Mouse (Mus musculus) granulocyte monocyte progenitor cell, adult 5-6 weeks (primary cell): ENCODE data around the gene Spaar. TPM values are rescaled to one million over a fixed set of nuclear protein-coding genes. Genes with fewer than 3 reads are reported as not detected.
A peak's percentile ranks its signal among the peaks of the same experiment; 100 is the strongest.

Experiments used
- ATAC-seq: replicated peaks from 2 replicates; pipeline ENCODE4 v1.8.0; 2016; ENCODE audit warnings: mild to moderate bottlenecking, moderate TSS enrichment, inconsistent platforms; ENCODE audit not compliant: poor library complexity, severe bottlenecking
- total RNA-seq, 2 experiments: library from RNA; stranded (forward) in 1 of 2; stranded (reverse) in 1 of 2; fragments of 200-712, 200-1000 nt in 1 of 2; fragments of >200 nt in 1 of 2; fragmentation: Nextera tagmentation in 1 of 2; gene quantifications; 2 replicates each; pipeline ENCODE4 v1.2.3; 2014 to 2017

The Spaar gene
- not detected in 2 replicates for total RNA-seq (2014; fragmentation: Nextera tagmentation)
- total RNA-seq (2017), result not detected in 2 replicates

DNA sequence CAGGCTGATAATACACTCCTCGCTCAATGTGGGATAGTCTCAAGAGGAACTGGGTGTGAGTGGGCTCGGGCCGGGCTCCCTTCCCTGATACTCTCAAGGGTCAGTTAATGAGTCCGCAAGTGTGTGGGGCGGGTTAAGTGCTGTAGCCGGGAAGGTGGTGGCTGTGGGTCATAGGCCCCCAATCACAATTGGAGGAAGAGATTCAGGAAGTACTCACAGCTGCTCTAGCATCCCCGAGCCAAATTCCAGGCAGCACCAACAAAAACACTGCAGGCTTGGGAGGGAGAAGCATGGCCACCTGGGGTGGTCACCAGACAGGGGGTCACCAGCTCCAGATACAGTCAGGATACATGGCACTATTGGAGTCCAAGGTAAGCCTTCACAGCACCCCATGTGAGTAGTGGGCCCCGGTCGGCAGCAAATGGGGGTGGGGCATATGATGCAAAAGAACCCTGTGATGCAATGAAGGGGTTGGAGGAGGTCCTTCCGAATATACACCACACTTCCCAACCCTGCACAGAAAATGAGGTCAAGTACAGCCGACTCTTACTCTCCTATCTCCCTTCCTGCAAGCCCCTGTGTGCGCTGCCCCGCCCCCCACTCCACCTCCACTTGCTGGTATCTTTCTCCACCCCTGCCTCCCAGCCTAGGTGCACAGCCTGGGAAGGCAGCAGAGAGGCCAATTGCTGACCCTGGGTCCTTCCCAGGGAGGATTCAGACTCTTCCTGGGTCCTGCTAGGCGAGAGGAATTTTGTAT is at the start of gene Spaar:
TSS of gene Spaar (plus strand) at position 241 of the 757 bp plus-strand sequence.
- no peak; the same call in 1 of the 2 replicates for ATAC-seq

DNA sequence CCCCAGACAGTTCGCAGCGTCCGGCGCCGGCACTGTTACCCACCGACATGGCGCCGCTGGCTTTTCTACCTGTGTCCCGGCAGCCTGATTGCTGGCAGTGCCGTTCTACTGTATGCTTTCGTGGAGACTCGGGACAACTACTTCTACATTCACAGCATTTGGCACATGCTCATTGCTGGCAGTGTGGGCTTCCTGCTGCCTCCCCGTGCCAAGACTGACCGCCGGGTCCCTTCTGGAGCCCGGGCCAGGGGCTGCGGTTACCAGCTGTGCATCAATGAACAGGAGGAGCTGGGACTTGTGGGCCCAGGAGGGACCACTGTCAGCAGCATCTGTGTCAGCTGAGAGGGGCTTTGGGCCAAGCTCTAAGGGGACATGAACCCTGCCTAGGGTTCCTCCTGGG is 39.8 kb upstream of the Spaar start:
- no peak for ATAC-seq

GRCm38 (mm10) chr4:43691026-43691425 is 38.8 kb upstream of the Spaar start:
- no peak for ATAC-seq

DNA sequence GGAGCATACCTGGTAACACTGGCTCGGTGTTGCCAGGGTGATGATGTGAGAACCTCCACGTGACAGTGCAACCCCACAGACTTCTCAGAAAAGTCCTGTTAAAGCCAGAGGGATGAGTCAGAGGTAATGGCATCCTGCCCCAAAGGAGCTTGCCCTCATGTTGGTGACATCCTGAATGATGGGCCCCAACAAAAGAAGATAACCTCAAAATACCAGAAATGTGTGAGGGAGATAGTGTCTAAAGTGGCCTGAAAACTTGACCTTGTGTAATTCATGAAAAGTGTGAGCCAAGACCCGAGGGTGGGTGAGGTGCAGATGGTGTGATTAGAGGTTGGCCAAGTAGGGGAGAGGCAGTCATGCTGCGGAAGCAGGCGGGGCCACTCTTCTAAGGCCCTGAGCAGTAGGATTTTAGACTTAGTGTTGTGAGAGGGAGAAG is 36.0 kb upstream of the Spaar start:
- ATAC-seq, result peak; percentile 88

- peak; percentile 28 for ATAC-seq
These were observed 35.2 kb upstream of the Spaar start for GRCm38 (mm10) chr4:43694439-43695248.

GRCm38 (mm10) chr4:43695249-43695671 is 34.6 kb upstream of the Spaar start:
- ATAC-seq, result no peak

GRCm38 (mm10) chr4:43696561-43696960 is 33.3 kb upstream of the Spaar start:
- no peak for ATAC-seq

GRCm38 (mm10) chr4:43700707-43701106 is 29.1 kb upstream of the Spaar start, which contains the start of gene Olfr70:
Gene Olfr70, minus strand, starts transcription at chr4:43700807.
- no peak for ATAC-seq

- no peak for ATAC-seq
These were observed 26.4 kb upstream of the Spaar start for GRCm38 (mm10) chr4:43703439-43703838.

DNA sequence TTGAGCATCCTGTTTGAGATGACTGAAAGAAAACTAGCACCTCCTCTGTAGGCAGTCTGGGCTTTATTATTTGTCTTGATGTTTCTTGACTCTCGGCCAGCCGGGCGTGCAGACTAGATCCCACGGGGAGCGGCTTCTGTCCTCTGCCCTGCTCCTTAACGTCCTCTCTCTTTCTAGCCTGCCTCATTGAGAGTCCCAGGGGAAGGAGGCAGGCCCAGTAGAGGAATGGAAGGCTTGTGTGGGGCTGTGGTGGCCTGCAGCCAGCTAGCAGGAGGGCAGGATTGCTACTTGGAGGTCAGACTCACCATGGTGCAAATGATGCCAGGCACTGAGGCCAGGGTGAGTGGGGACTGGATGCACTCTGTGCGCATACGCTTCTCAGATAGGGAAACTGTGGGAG is 26.0 kb upstream of the Spaar start:
- ATAC-seq, result no peak

GRCm38 (mm10) chr4:43705991-43706390 is 23.8 kb upstream of the Spaar start:
- ATAC-seq, result no peak

DNA sequence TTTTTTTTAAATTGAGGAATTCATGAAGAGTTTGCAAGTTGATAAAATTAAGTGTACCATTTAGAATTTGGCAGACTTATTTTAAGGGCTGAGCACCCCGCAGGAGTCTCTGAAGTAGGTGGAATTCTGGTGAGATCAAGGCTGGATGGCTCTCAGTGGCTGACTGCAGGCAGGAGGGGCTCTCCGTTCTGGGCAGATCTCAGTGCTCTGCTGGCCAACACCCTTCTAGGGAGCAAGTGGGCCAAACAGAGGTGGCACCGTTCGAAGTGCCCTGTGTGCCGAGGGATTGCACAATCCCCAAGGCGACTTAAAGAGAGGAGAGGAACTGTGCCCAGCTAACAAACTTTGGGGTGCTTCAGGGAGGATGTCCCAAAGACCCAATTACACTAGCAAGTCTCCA is 20.0 kb upstream of the Spaar start, which contains the start of gene Olfr71:
TSS of gene Olfr71 (minus strand) at position 387 of the 400 bp plus-strand sequence.
- ATAC-seq, result peak; percentile 74

DNA sequence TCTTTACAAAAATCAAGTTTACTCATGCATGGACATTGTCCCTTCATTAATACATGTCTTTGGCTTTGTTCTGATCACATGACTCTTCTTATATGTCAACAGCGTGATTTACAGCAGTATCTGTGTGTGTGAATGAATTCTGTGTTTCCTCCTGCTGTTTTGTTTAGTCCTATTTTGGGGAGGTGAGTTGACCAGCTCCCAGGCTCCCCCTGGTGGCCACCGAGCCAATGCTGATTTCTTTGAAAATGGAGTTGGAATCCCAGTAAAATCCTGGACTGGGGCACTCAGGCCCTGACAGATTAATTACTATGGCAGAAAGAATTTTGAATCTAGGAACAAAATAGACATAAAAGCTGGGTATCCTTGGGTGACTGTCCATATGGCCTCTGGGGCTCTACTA is 18.0 kb upstream of the Spaar start:
- ATAC-seq, result peak; percentile 67

DNA sequence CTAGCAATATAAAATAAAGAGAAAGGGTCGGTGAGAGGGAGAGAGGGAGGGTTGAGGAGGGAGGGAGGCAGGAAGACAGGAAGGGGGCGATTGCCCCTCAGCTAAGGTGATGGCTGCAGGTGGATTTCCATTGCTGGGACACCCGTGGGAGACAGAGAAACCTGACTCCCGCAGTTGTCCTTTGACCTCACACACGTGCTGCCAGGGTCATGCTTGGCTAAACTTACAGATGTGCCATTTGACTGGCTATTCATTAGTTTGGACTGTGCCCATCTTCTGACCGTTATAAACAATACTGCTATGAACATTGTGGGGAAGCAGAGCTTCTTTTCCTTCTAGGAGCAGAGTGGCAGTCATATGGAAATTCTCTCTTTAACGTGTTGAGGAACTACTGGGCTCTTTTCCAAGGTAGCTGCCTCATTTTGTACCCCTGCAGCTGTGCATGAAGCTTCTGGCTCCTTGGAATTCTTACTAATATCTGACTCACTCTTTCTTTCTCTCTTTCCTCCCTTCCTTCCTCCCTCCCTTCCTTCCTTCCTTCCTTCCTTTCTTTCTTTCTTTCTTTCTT is 16.1 kb upstream of the Spaar start:
- ATAC-seq, result no peak

DNA sequence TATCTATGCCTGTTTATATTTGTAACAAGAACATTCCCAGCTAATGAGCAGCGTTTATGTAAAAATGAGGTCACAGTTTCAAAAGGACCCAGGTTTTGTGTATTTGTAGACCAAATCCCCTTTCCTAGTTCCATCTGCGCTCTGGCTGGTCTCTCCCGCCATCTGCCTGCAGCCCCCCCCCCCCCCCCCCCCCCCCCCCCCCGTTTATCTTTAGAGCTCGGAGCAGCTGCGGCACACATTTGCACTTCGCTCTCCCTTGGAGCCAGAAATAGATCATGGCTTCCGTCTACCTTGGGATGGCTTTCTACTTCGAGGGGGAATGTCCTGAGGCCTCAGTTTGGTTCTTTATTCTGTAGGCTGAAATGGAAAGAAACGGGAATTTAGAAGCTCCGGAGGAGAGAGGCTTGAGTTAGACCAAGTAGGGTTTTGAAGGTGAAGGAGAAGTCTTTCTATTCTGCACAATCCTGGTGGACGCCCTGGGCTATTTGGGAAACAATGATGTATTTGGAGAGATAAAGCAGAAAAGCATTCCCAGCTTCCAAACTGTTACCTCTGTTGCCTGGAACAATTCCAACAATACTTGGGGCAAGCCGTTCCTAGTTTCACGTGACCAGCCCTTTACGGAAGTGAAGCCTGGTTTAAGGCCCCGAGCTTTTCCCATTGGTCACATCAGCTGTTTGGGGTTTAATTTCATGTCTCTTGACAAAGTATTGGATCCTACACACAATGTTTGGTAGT is 9.2 kb upstream of the Spaar start:
- ATAC-seq, result no peak

GRCm38 (mm10) chr4:43722191-43722590 is 7.6 kb upstream of the Spaar start:
- ATAC-seq, result no peak

- ATAC-seq, result no peak
These were observed 5.1 kb upstream of the Spaar start for GRCm38 (mm10) chr4:43724764-43725163.

DNA sequence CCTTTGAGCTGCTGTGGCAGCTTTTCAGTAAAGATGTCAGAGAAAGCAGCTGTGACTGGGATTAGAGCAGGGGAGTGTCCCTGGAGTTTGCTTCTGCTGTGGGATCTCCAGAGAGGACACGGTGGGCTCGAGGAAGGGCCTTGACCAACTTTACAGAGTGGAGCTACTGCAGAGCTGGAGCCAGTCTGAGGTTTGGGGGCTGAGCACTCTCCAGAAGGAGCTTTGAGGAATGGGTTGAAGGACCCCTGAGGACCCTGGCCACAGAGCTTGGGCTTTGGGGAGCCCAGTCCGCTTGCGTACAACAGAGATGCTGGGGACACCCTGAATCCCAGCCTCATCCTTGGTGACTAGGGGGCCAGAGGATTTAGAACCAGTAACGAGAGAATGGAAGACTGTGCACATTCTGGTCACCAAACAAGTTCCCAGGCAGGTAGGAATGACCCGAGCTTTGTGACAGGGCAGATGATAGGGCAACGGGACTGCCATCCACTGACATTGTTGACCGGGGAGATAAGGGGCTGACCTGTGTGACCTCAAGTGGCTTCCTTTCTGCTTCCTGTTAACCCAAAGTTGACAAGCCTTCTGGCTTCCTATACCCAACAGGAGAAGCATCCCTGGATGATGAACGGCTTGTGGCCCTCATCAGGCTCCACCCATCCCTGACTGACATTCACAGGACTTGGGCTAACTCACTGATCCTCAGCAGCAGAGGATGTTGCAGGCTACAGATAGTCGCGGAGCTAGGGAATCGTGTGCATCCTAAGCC is 3.4 kb upstream of the Spaar start:
- ATAC-seq, result no peak

GRCm38 (mm10) chr4:43726995-43727394 is 2.8 kb upstream of the Spaar start, which contains the start of gene Hrct1:
Gene Hrct1, plus strand, starts transcription at chr4:43727188.
- ATAC-seq, result no peak
